Mouse (Mus musculus) megakaryocyte progenitor cell, adult 5-6 weeks (primary cell): ENCODE data around the gene Zfp354c. TPM values are rescaled to one million over a fixed set of nuclear protein-coding genes. Genes with fewer than 3 reads are reported as not detected.

Experiments
- total RNA-seq, 2 experiments: library from RNA; stranded (forward) in 1 of 2; stranded (reverse) in 1 of 2; fragments of 157-497, 149-512 nt in 1 of 2; fragments of 200-1000 nt in 1 of 2; gene quantifications; 2 replicates each; pipeline versions ENCODE4 v1.2.3 to v1.2.4; 2015 to 2017

The Zfp354c gene
- total RNA-seq, 2 experiments from 2014 or later = 0.50 to 1.0 TPM

Other genes with a start within 250 kb of the Zfp354c start
- gene Adamts2, start 225.6 kb downstream of the Zfp354c start, total RNA-seq (2015) = 0.17 TPM in 1 of 2 replicates, not detected in the other
- gene Adamts2, start 225.6 kb downstream of the Zfp354c start, total RNA-seq (2017) = not detected in 2 replicates
- gene Zfp879, start 13.8 kb upstream of the Zfp354c start, total RNA-seq (2015) = 0.10 TPM in 1 of 2 replicates, not detected in the other
- gene Zfp879, start 13.8 kb upstream of the Zfp354c start, total RNA-seq (2017) = 0.17 TPM in 1 of 2 replicates, not detected in the other
- gene Grm6, start 23.0 kb upstream of the Zfp354c start, total RNA-seq (2015) = not detected in 2 replicates
- gene Grm6, start 23.0 kb upstream of the Zfp354c start, total RNA-seq (2017) = not detected in 2 replicates
- not detected in 2 replicates for gene Zfp454, start 59.9 kb upstream of the Zfp354c start, total RNA-seq (2015)
- not detected in 2 replicates for gene Zfp454, start 59.9 kb upstream of the Zfp354c start, total RNA-seq (2017)
- gene Zfp2, start 88.4 kb upstream of the Zfp354c start, total RNA-seq (2015) = 1.8 and 3.8 TPM in 2 replicates
- 0.68 and 0.96 TPM in 2 replicates for gene Zfp2, start 88.4 kb upstream of the Zfp354c start, total RNA-seq (2017)
- 0.10 TPM in 1 of 2 replicates, not detected in the other for gene Zfp354b, start 103.9 kb upstream of the Zfp354c start, total RNA-seq (2015)
- gene Zfp354b, start 103.9 kb upstream of the Zfp354c start, total RNA-seq (2017) = 0.27 TPM in 1 of 2 replicates, not detected in the other
- gene 4933414I15Rik, start 116.0 kb upstream of the Zfp354c start, total RNA-seq (2015) = not detected in 2 replicates
- not detected in 2 replicates for gene 4933414I15Rik, start 116.0 kb upstream of the Zfp354c start, total RNA-seq (2017)
- not detected in 2 replicates for gene Prop1, start 126.0 kb upstream of the Zfp354c start, total RNA-seq (2015)
- gene Prop1, start 126.0 kb upstream of the Zfp354c start, total RNA-seq (2017) = not detected in 2 replicates
- gene Olfr1378, start 138.8 kb upstream of the Zfp354c start, total RNA-seq (2015) = not detected in 2 replicates
- not detected in 2 replicates for gene Olfr1378, start 138.8 kb upstream of the Zfp354c start, total RNA-seq (2017)
- gene Olfr1377, start 154.2 kb upstream of the Zfp354c start, total RNA-seq (2015) = not detected in 2 replicates
- not detected in 2 replicates for gene Olfr1377, start 154.2 kb upstream of the Zfp354c start, total RNA-seq (2017)
- not detected in 2 replicates for gene Olfr51, start 175.9 kb upstream of the Zfp354c start, total RNA-seq (2015)
- not detected in 2 replicates for gene Olfr51, start 175.9 kb upstream of the Zfp354c start, total RNA-seq (2017)
- gene Olfr54, start 186.5 kb upstream of the Zfp354c start, total RNA-seq (2015) = not detected in 2 replicates
- not detected in 2 replicates for gene Olfr54, start 186.5 kb upstream of the Zfp354c start, total RNA-seq (2017)
- not detected in 2 replicates for gene Olfr1375, start 220.4 kb upstream of the Zfp354c start, total RNA-seq (2015)
- gene Olfr1375, start 220.4 kb upstream of the Zfp354c start, total RNA-seq (2017) = not detected in 2 replicates
- gene Zfp354a, start 231.5 kb upstream of the Zfp354c start, total RNA-seq (2015) = not detected in 2 replicates
- gene Zfp354a, start 231.5 kb upstream of the Zfp354c start, total RNA-seq (2017) = not detected in 2 replicates